Mouse (Mus musculus): ENCODE data around the gene Entpd4b. TPM values are rescaled to one million over a fixed set of nuclear protein-coding genes. Genes with fewer than 3 reads are reported as not detected.

Gene Entpd4b
- polyA plus RNA-seq (2015; fragmentation: Nextera tagmentation; extraction: Ambion mirVana), result 15.0 and 29.4 TPM in 2 replicates

GRCm38 (mm10) chr14:69555110-69555831 lies at the start of gene Entpd4b:
Entpd4b (plus strand) TSS chr14:69555424.

GRCm38 (mm10) chr14:69512449-69512848 lies 42.8 kb upstream of the Entpd4b start, which contains the start of gene Gm27179:
Gm27179 (minus strand) TSS chr14:69512549.

Other genes starting within 250 kb of the Entpd4b start
- not detected in 2 replicates for gene Gm16867, start 52.1 kb upstream of the Entpd4b start, polyA plus RNA-seq (2015; fragmentation: Nextera tagmentation; extraction: Ambion mirVana)
- gene Gm27179, start 42.9 kb upstream of the Entpd4b start, polyA plus RNA-seq (2015; fragmentation: Nextera tagmentation; extraction: Ambion mirVana), result not detected in 2 replicates

Data from adrenal gland, postnatal 0 days (tissue).